Mouse (Mus musculus) frontal cortex, postnatal 36 days (tissue): ENCODE results near the gene Pla2g4a.
"Not testable (repeated sequence)": the region's sequence is repeated elsewhere in the genome, so short reads cannot be mapped to it uniquely, and the experiment has no call there.

Experiments used
- DNase-seq, 2 experiments: peaks; one replicate each; pipeline ENCODE4 v3.0.0; 2022; ENCODE audit warnings: low spot score in 2 of 2

Gene Pla2g4a

DNA sequence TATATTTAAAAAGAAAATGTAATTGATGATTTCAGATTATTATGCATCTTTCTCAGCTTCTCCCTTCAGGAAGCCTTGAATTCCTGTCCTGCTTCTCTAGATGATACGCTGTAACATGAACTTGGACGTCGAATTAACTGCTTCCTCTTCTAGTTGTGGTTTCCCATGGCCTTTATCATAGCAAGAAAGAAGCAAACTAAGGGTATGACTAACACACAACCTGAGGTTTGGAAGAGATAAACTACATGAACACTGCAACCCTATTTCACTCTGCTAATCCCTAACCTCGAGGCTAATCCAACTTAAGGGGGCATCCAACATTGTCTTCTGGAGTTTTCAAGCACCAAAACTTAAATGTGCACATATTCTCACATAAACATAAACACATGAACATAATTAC, 23.3 kb downstream of the Pla2g4a start:
- DNase-seq: no peak

DNA sequence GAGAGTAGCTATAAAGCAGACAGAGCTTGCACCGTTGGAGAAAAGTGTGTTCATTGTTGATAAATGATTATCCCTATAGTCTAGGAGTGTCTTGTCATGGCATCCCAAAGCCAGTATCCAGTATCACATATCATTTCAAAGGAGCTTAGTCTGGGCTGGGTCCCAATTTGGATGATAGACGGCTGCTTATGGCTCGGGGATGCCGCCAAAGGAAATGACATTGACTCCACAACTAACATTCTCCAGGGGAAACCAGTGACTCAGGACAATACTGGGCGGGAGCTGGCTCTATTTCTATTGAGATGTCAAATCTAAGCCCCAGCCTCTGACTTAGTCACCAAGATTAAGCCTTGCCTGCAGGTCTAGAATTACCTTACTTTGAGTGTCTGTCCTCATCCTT, 31.9 kb downstream of the Pla2g4a start:
- DNase-seq: no peak

- not testable (repeated sequence) for DNase-seq
Measured at GRCm38 (mm10) chr1:149923737-149924136, 37.4 kb downstream of the Pla2g4a start.

GRCm38 (mm10) chr1:149922219-149922618, 38.9 kb downstream of the Pla2g4a start:
- DNase-seq: no peak

DNA sequence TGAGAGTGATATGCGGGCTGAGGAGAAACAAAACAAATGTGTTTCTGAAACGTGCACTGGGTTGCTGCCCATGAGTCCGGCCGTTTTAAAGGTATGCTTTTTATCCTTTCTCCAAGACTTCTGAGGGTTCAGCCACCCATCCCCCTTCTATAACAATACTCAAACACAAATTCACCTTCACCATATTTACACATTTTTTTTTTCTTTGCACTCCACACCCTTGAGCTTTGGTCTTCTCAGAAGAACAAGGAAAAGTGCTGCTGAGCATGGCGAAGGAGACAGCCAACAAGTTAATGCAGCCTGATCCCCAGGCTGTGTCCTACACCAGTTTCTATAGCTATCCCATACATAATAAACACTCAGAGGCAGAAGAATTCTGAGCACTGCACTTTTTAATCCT, 39.8 kb downstream of the Pla2g4a start:
- no peak for DNase-seq

DNA sequence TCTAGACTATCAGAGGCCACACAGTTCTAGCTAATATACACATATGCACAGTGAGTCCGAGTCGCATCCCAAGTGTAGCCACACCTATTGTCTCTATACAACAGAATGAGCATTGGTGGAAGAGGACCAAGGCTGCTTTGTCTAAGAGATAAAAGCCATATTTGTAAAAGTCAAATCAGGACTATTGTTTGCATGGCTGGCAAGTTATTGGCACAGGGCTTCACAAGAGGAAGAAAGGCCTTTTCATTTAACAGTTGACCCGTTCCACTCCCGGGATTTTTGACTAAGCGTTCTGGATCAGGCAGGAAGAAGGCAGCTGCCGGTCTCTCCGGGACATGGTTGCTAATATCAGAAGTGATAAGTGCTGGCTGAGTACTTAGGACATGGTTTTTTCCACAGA, 41.8 kb downstream of the Pla2g4a start:
- no peak for DNase-seq

DNA sequence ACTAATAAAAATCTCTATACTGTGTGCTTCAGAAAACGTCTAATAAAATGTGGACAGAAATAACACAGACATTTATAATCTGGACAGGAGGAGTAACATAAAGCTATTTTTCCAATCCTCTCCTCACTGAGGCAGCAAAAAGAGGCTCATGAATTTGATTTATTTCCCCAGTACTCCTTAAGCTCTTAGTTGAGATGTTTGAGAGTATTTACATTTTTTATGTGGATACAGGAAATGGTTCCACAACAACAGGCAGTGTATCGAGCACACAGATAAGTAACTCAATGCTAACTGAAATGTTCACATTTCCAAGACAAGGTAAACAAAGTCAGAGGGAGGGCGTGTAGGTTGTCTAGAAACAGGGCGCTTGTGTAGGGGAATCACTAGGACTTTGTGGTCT, 48.1 kb downstream of the Pla2g4a start:
- DNase-seq: no peak

GRCm38 (mm10) chr1:149911050-149911449, 50.0 kb downstream of the Pla2g4a start:
- no peak for DNase-seq

- no peak for DNase-seq
Measured at GRCm38 (mm10) chr1:149898001-149898625, 63.0 kb downstream of the Pla2g4a start.

DNA sequence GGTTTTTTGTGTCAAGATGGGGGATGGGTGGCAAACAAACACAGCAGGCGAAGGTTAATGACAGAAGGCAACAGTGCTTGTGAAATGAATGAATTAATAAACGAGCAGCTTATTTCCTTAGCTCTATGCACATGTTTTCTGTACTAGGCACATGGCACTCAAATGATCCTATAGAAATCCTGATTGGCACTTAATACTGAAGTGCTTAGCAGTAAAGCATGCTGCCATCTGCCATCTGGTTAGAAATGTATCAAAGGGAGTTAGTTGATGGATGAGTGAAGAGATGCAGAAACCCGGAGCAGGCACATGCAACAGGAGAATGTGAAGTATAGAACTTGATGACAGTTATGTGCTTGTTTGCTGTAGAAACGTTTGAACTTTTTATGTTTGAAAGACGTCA, 64.5 kb downstream of the Pla2g4a start:
- DNase-seq: no peak

DNA sequence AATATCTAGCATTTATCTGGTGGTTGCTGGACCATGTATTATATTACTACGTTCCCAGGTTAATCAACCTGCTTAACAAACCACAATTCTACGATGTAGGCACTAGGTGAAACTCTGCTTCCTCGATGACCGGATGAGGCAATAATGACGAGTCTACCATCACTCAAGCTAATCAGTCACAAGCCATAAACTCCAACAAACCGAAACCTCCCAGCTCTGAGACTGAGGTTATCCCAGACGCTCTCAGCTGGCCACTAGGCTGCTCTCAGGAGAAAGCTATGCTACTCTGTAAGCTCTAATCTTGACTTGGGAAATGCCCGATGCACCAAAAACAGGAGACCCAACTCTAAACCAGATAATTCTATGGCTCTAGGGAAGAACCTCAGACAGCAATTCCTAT, 66.2 kb downstream of the Pla2g4a start:
- no peak for DNase-seq

DNA sequence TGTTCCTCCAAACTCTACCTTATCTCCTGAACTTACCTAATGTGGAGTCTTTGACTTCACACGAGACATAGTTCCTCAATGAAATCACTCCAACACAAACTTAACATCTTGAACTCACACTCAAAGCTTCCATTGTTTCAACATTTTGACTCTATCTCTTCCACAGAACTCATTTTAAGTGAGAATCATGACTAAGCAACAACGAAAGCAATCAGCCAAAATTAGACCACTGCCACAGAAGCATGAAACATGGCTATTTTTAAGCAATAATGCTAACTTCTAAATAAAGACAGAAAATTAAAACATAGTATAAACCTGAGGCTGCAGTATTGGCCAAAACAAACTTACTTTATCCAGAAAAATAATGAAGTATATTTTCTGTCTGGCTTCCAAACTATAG, 67.2 kb downstream of the Pla2g4a start:
- no peak for DNase-seq

- no peak for DNase-seq
Measured at GRCm38 (mm10) chr1:149891057-149891456, 70.0 kb downstream of the Pla2g4a start.

- no peak for DNase-seq
Measured at GRCm38 (mm10) chr1:149882419-149883025, 78.6 kb downstream of the Pla2g4a start.

DNA sequence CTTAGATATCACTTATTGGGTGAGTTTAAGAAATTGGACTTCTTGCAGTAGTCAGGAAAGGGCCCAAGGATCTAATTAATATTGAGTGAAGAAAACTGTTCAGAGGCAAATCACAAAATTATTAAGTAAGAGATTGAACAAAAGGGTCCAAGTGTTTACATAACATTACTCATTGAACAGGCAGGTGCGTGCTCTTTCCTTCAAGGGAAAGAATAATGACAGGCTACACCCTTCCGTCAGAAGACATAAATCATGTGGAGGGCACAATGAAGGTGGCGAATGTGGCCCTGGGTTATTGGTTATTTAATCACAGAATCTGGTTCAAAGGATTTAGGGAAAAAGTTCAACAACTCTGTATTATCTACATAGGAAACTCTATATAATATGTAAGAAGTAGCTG, 82.9 kb downstream of the Pla2g4a start:
- no peak for DNase-seq

DNA sequence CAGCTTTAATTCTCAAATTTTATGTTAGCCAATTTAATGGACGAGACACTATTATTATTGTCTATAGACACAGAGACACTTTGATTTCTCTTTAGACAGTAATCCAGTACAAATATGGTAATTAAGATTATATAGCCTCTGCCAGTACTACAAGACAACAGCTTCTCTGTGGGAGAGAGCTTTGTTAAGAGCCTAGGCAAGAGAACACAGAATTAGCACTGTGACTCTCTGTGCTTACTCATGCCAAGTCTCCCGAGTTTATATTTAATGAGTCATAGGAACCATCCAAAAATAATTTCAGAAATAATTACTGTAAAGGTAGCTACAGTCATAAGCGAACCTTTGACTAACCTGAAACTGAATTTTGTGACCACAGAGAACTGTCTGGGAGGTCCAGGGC, 84.6 kb downstream of the Pla2g4a start:
- DNase-seq: no peak

- no peak for DNase-seq
Measured at GRCm38 (mm10) chr1:149871625-149872024, 89.5 kb downstream of the Pla2g4a start.

DNA sequence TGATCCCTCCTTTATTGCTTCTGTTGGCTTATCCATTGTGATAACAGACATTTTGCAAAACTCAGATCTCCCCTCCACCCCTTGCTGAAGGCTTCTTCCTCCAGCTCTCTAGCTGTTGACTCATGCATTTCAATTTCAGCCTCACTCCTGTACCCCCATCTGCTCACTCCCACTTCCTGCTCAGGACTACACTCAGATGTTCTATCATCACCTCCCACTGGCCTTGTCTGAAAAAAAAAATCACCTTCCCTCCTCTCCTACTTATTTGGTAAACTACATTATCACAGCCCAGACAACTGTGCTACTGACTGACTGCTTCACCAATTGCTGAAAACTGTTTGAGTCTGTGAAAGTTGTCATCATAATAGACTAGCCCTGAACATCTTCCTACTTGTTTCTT, 93.8 kb downstream of the Pla2g4a start:
- peak; percentile 68 to 81 for DNase-seq

DNA sequence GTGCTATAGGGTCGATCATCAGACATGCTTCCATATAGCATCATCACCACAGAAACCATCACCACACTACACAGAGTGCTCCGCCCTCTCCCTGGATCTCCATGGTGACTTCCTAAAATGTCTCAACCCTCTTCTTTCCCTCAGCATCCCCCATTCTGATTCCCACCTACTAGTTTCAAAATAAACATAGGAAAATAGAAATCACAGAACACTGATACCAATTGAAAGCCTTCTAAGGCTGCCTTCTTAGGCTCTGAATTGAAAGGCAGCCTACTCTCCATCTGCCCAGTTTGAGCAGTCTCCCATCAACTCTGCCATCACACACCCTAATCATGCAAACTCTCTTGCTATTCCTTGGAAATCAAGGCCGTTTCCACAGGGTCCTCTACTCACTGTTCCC, 94.9 kb downstream of the Pla2g4a start:
- peak in 1 of 2 experiments; percentile 53 for DNase-seq

DNA sequence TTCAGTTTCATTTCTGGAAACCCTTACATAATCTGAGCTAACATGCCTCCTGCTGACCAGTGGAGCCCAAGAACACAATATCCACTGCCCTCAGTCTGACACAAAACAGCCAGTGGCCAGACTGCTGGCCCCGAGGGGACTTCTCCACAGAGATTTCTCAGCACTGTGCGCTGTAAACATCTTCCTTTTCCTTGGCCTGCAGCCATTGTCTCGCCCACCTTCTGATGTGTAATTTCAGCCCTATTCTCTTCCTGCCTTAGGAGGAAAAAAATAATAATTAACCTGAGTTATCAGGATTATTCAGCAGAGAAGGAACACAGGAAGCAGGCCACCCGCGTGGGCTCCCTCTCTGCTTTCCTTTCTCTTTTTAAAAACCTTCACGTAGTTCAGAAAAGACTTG, 98.3 kb downstream of the Pla2g4a start:
- peak; percentile 31 to 54 for DNase-seq

DNA sequence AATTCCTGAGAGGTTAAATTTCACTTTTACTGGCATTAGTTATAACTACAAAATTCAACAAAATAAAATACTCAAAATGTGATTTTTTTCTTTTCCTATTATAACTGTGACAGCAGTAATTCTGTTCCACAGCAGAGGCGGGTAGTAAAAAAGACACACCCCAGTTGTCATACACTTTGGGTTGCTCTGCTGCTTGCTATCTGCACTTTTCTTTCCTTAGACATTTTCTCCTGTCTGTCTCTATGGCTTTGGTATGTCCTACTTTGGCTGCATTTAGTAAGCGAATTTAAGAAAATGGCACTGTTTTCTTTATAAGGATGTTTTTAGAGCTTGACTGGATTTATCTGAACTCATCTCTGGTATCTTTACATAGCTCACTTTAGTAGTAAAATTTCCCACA, 98.9 kb downstream of the Pla2g4a start:
- peak in 1 of 2 experiments; percentile 30 for DNase-seq

DNA sequence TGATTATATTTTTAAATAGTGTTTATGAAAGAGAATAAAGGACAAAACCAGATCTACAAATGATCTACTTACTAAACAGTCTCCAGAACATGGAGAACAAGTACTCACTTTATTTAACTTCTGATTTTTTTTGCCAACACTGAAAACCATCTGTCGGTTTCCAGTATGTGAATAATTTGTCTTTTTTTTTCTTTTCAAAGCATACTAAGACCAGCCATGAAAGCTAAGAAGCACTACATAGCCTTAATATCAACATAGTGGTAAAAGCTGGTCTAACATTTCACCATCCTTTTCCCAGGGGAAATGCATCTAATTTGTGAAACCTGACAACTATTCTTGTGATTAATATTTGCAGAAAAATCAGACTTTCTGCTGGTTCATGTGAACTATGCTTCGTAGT, 99.5 kb downstream of the Pla2g4a start:
- DNase-seq: no peak

DNA sequence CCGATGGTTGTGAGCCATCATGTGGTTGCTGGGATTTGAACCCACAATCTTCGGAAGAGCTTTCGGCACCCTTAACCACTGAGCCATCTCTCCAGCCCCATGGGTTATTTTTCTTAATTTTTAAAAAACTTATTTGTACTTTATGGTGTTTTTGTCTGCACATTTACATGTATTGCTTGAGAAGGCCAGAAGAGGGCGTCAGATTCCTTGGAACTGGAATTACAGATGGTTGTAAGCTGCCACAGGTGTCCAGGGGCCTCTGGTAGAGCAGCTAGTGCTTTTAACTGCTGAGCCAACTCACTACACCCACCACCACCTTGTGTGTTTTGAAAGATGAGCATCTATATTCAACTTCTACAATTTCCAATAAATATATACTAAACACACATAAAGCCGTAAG, 102.4 kb downstream of the Pla2g4a start:
- no peak for DNase-seq

DNA sequence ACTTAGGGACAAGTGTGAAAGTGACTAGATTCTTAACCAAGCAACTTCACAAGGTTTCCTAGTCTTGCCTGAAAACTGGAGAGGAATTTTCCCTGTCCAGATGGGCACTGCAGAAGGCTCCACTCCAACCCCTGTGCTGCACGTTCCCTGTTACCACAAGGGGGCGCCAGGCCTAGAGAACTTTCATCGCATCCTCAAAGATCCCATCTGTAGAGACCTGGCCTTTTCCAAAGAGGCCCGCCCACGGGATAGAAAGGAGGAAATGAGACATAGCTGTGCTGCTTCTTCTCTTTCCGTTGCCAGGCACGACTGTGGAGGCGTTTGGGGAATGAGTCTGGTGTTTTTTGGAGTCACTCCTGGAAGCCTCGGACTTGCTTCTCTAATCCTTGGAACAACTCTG, 104.4 kb downstream of the Pla2g4a start:
- DNase-seq: peak; percentile 83 to 90
